Comparison of ENCODE assay signal across 14 mouse cellular contexts in genomic region chr4:151694047-151694446, GRCm38 (mm10).
DNase-seq lines count a peak whose midpoint lies in the region; ATAC-seq and TF ChIP-seq lines count a peak whose summit lies in the region.
"Had no signal": no experiment of that assay in that cellular context is flagged by ENCODE, and none has a peak within 500 bp of the region (broad histone marks: within the 10 kb centered on the region; RNA-seq: fewer than 3 reads in every experiment).

No protein-coding gene starts in this region.

- no peak overlapping the region for H3K9ac ChIP-seq in hindbrain, embryonic 13.5 days
- no peak overlapping the region for H3K9ac ChIP-seq in hindbrain, embryonic 12.5 days
- H3K9ac ChIP-seq in midbrain, postnatal 0 days (replicated peaks; ENCODE audit: low read length, poor library complexity, severe bottlenecking) = no peak overlapping the region
- H3K9ac ChIP-seq in midbrain, embryonic 15.5 days = no peak overlapping the region
- H3K9ac ChIP-seq in neural tube, embryonic 15.5 days (replicated peaks) = no peak overlapping the region
- H3K9ac ChIP-seq: embryonic facial prominence, embryonic 13.5 days had no signal

- WGBS in hindbrain, embryonic 13.5 days = 85% methylated on average over 3 of the region's 3 CpGs
- WGBS in hindbrain, embryonic 12.5 days = 85% methylated on average over 3 of the region's 3 CpGs
- WGBS in midbrain, postnatal 0 days = 97% methylated on average over 3 of the region's 3 CpGs
- 92% methylated on average over 3 of the region's 3 CpGs for WGBS in midbrain, embryonic 15.5 days
- WGBS in neural tube, embryonic 15.5 days = 90% methylated on average over 3 of the region's 3 CpGs

- no peaks in the 10 kb centered on the region for H3K36me3 ChIP-seq in hindbrain, embryonic 13.5 days
- no peaks in the 10 kb centered on the region for H3K36me3 ChIP-seq in hindbrain, embryonic 12.5 days
- no peaks in the 10 kb centered on the region for H3K36me3 ChIP-seq in midbrain, postnatal 0 days (ENCODE audit: insufficient read depth, low read length)
- no peaks in the 10 kb centered on the region for H3K36me3 ChIP-seq in midbrain, embryonic 15.5 days (replicated peaks)
- no peaks in the 10 kb centered on the region for H3K36me3 ChIP-seq in neural tube, embryonic 15.5 days
- H3K36me3 ChIP-seq: embryonic facial prominence, embryonic 13.5 days had no signal

- no peak overlapping the region for H3K4me3 ChIP-seq in hindbrain, embryonic 13.5 days
- H3K4me3 ChIP-seq in hindbrain, embryonic 12.5 days = no peak overlapping the region
- no peak overlapping the region for H3K4me3 ChIP-seq in midbrain, postnatal 0 days (ENCODE audit: low read depth, low read length)
- no peak overlapping the region for H3K4me3 ChIP-seq in midbrain, embryonic 15.5 days
- no peak overlapping the region for H3K4me3 ChIP-seq in neural tube, embryonic 15.5 days (replicated peaks)
- H3K4me3 ChIP-seq: embryonic facial prominence, embryonic 13.5 days had no signal

- H3K4me1 ChIP-seq in hindbrain, embryonic 13.5 days (replicated peaks) = peaks cover 48% of the 10 kb centered on the region
- peaks cover 32% of the 10 kb centered on the region for H3K4me1 ChIP-seq in hindbrain, embryonic 12.5 days
- peaks cover 4% of the 10 kb centered on the region; the same call in 1 of the 2 replicates for H3K4me1 ChIP-seq in midbrain, postnatal 0 days (ENCODE audit: insufficient read depth, low read length)
- peaks cover 40% of the 10 kb centered on the region for H3K4me1 ChIP-seq in midbrain, embryonic 15.5 days
- H3K4me1 ChIP-seq in neural tube, embryonic 15.5 days = peaks cover 33% of the 10 kb centered on the region
- H3K4me1 ChIP-seq: embryonic facial prominence, embryonic 13.5 days had no signal

- H3K9me3 ChIP-seq in hindbrain, embryonic 13.5 days = no peaks in the 10 kb centered on the region
- H3K9me3 ChIP-seq in hindbrain, embryonic 12.5 days (replicated peaks) = no peaks in the 10 kb centered on the region
- H3K9me3 ChIP-seq in midbrain, postnatal 0 days (ENCODE audit: low read length) = no peaks in the 10 kb centered on the region
- H3K9me3 ChIP-seq in midbrain, embryonic 15.5 days = no peaks in the 10 kb centered on the region
- no peaks in the 10 kb centered on the region for H3K9me3 ChIP-seq in neural tube, embryonic 15.5 days (replicated peaks)
- H3K9me3 ChIP-seq: embryonic facial prominence, embryonic 13.5 days had no signal

- no peak for ATAC-seq in hindbrain, embryonic 13.5 days (ENCODE audit: low FRiP score)
- no peak for ATAC-seq in hindbrain, embryonic 12.5 days (ENCODE audit: low FRiP score)
- ATAC-seq in midbrain, postnatal 0 days (ENCODE audit: low FRiP score) = no peak
- ATAC-seq in midbrain, embryonic 15.5 days (replicated peaks) = no peak
- ATAC-seq in neural tube, embryonic 15.5 days (ENCODE audit: low FRiP score) = no peak

- no peak overlapping the region for H3K4me2 ChIP-seq in hindbrain, embryonic 13.5 days
- H3K4me2 ChIP-seq in hindbrain, embryonic 12.5 days (replicated peaks) = no peak overlapping the region
- H3K4me2 ChIP-seq in midbrain, postnatal 0 days (ENCODE audit: low read depth, low read length, poor library complexity, severe bottlenecking) = no peak overlapping the region
- no peak overlapping the region for H3K4me2 ChIP-seq in midbrain, embryonic 15.5 days
- H3K4me2 ChIP-seq in neural tube, embryonic 15.5 days = no peak overlapping the region
- H3K4me2 ChIP-seq: embryonic facial prominence, embryonic 13.5 days had no signal

- DNase-seq in midbrain, postnatal 0 days (ENCODE audit: low spot score) = no peak
- DNase-seq in ZHBTc4 (ENCODE audit: low read depth, low spot score) = peak; percentile 74
- no peak for DNase-seq in frontal cortex, postnatal 14 days (ENCODE audit: low spot score in 2 of 2)
- no peak for DNase-seq in spleen, postnatal 4 days (ENCODE audit: low spot score in 2 of 2)
- DNase-seq: heart, adult 11 months; heart, postnatal 36 days; kidney, adult 8-10 months; layer of hippocampus, adult 9-11 months; lung, postnatal 4 days had no signal

- H3K27ac ChIP-seq in hindbrain, embryonic 13.5 days = peak overlapping the region; percentile 88; the same call in 1 of the 2 replicates
- H3K27ac ChIP-seq in hindbrain, embryonic 12.5 days = no peak overlapping the region
- no peak overlapping the region for H3K27ac ChIP-seq in midbrain, postnatal 0 days (ENCODE audit: low read depth, low read length)
- H3K27ac ChIP-seq in midbrain, embryonic 15.5 days = no peak overlapping the region
- peak overlapping the region; percentile 73; the same call in 1 of the 2 replicates for H3K27ac ChIP-seq in neural tube, embryonic 15.5 days (replicated peaks)
- H3K27ac ChIP-seq: embryonic facial prominence, embryonic 13.5 days had no signal

- H3K27me3 ChIP-seq in hindbrain, embryonic 13.5 days = no peaks in the 10 kb centered on the region
- H3K27me3 ChIP-seq in hindbrain, embryonic 12.5 days = no peaks in the 10 kb centered on the region
- H3K27me3 ChIP-seq in midbrain, postnatal 0 days (ENCODE audit: insufficient read depth, low read length) = no peaks in the 10 kb centered on the region
- no peaks in the 10 kb centered on the region for H3K27me3 ChIP-seq in midbrain, embryonic 15.5 days (replicated peaks)
- no peaks in the 10 kb centered on the region for H3K27me3 ChIP-seq in neural tube, embryonic 15.5 days (replicated peaks)
- H3K27me3 ChIP-seq: embryonic facial prominence, embryonic 13.5 days had no signal

- peak; percentile 57 for TF ChIP-seq CTCF in midbrain, postnatal 0 days (IDR thresholded peaks at IDR 0.05)

Comparison
In these comparisons a context has a peak if more than half of its experiments do, and no peak if none do; other contexts are left out.
1. H3K27ac ChIP-seq: peak in hindbrain, embryonic 13.5 days (single experiment) and neural tube, embryonic 15.5 days (single experiment); none in hindbrain, embryonic 12.5 days (single experiment), midbrain, postnatal 0 days (single experiment) and midbrain, embryonic 15.5 days (single experiment).